Mouse (Mus musculus): Measurements from ENCODE around the gene Ahsa1.
A peak's percentile ranks its signal among the peaks of the same experiment; 100 is the strongest.
"Not testable (repeated sequence)": the region's sequence is repeated elsewhere in the genome, so short reads cannot be mapped to it uniquely, and the experiment has no call there.

The Ahsa1 gene

GRCm38 (mm10) chr12:87266108-87266826 is at the start of gene Ahsa1, which contains the start of gene Vipas39:
Gene Ahsa1, plus strand, starts transcription at chr12:87266479.
Gene Vipas39, minus strand, starts transcription at chr12:87266256.
- DNase-seq: peak; percentile 86 to 96

GRCm38 (mm10) chr12:87217596-87217995 is 48.7 kb upstream of the Ahsa1 start:
- DNase-seq: no peak

- peak in 1 of 2 experiments; percentile 19 for DNase-seq
These were observed 46.9 kb upstream of the Ahsa1 start for GRCm38 (mm10) chr12:87219362-87219761.

GRCm38 (mm10) chr12:87224950-87225349 is 41.3 kb upstream of the Ahsa1 start:
- DNase-seq: no peak

GRCm38 (mm10) chr12:87226801-87227200 is 39.5 kb upstream of the Ahsa1 start:
- no peak for DNase-seq

- no peak for DNase-seq
These were observed 36.6 kb upstream of the Ahsa1 start for GRCm38 (mm10) chr12:87229633-87230032.

- DNase-seq: no peak
These were observed 35.8 kb upstream of the Ahsa1 start for GRCm38 (mm10) chr12:87230379-87230895.

GRCm38 (mm10) chr12:87236882-87237483 is 29.3 kb upstream of the Ahsa1 start:
- no peak for DNase-seq

- no peak for DNase-seq
These were observed 27.6 kb upstream of the Ahsa1 start, which contains the start of gene Noxred1 for GRCm38 (mm10) chr12:87238632-87239031. Gene Noxred1, minus strand, starts transcription at chr12:87238732.

GRCm38 (mm10) chr12:87250161-87250560 is 16.1 kb upstream of the Ahsa1 start:
- DNase-seq: no peak

GRCm38 (mm10) chr12:87253878-87254277 is 12.4 kb upstream of the Ahsa1 start:
- no peak for DNase-seq

- DNase-seq: no peak
These were observed 9.7 kb upstream of the Ahsa1 start for GRCm38 (mm10) chr12:87256629-87257028.

- DNase-seq: no peak
These were observed 5.7 kb upstream of the Ahsa1 start for GRCm38 (mm10) chr12:87260562-87260961.

GRCm38 (mm10) chr12:87265444-87265843 is 835 bp upstream of the Ahsa1 start:
- no peak for DNase-seq

- DNase-seq: no peak
These were observed 736 bp downstream of the Ahsa1 start for GRCm38 (mm10) chr12:87266827-87267603.

GRCm38 (mm10) chr12:87267682-87268081 is 1.4 kb downstream of the Ahsa1 start:
- peak; percentile 29 to 61 for DNase-seq

- no peak for DNase-seq
These were observed 8.9 kb downstream of the Ahsa1 start for GRCm38 (mm10) chr12:87274853-87275831.

GRCm38 (mm10) chr12:87277251-87277650 is 11.0 kb downstream of the Ahsa1 start:
- DNase-seq: not testable (repeated sequence)

GRCm38 (mm10) chr12:87278118-87278730 is 11.9 kb downstream of the Ahsa1 start:
- DNase-seq: no peak

- DNase-seq: peak in 1 of 2 experiments; percentile 9
These were observed 13.1 kb downstream of the Ahsa1 start for GRCm38 (mm10) chr12:87279350-87279749.

- peak; percentile 7 to 47 for DNase-seq
These were observed 13.6 kb downstream of the Ahsa1 start for GRCm38 (mm10) chr12:87279879-87280278.
